Mouse (Mus musculus) intestine, embryonic 14.5 days (tissue): Measurements from ENCODE around the gene Rpl35. TPM values are rescaled to one million over a fixed set of nuclear protein-coding genes. Genes with fewer than 3 reads are reported as not detected.

Experiments used
- ATAC-seq: fragments of 200-750 bp; cut with Nextera tagmentation; replicated peaks from 2 replicates; pipeline ENCODE4 v1.8.0; 2017; ENCODE audit warnings: low read depth, moderate number of reproducible peaks, moderate TSS enrichment, moderate library complexity; ENCODE audit not compliant: low FRiP score, low TSS enrichment
- DNase-seq: peaks from one replicate; pipeline ENCODE4 v3.0.0-alpha.2; 2018; ENCODE audit warnings: low spot score
- H3K27ac ChIP-seq: fragments of 300-500 bp; sonication (generic); 2 replicates; pipeline ENCODE4 v1.5.1; 2014; ENCODE audit warnings: low read depth, mild to moderate bottlenecking, control low read depth
- H3K27me3 ChIP-seq: fragments of 300-500 bp; sonication (generic); replicated peaks from 2 replicates; pipeline ENCODE4 v1.6.1; 2014; ENCODE audit warnings: low read length, control low read depth; ENCODE audit not compliant: control insufficient read depth, insufficient read depth
- H3K36me3 ChIP-seq: fragments of 300-500 bp; sonication (generic); 2 replicates; pipeline ENCODE4 v1.6.1; 2014; ENCODE audit warnings: low read length, control low read depth; ENCODE audit not compliant: control insufficient read depth, insufficient read depth
- H3K4me1 ChIP-seq: fragments of 300-500 bp; sonication (generic); replicated peaks from 2 replicates; pipeline ENCODE4 v1.6.1; 2014; ENCODE audit warnings: low read length, control low read depth, mixed read lengths; ENCODE audit not compliant: control insufficient read depth, insufficient read depth
- H3K4me2 ChIP-seq: fragments of 300-500 bp; sonication (generic); 2 replicates; pipeline ENCODE4 v1.6.1; 2014; ENCODE audit warnings: low read length
- H3K4me3 ChIP-seq: fragments of 300-500 bp; sonication (generic); 2 replicates; pipeline ENCODE4 v1.5.1; 2014; ENCODE audit warnings: low read depth, low read length, control low read depth, mixed read lengths
- H3K9ac ChIP-seq: fragments of 300-500 bp; sonication (generic); 2 replicates; pipeline ENCODE4 v1.6.1; 2014; ENCODE audit warnings: mild to moderate bottlenecking, low read length
- H3K9me3 ChIP-seq: fragments of 300-500 bp; sonication (generic); 2 replicates; pipeline ENCODE4 v1.6.1; 2016; ENCODE audit warnings: low read length, control low read depth; ENCODE audit not compliant: control insufficient read depth
- WGBS: fragments of 180-500 bp; shearing (Covaris S2); extraction: QIAGEN DNeasy Blood & Tissue Kit; methylation state at CpG from one replicate; pipeline ENCODE4 v1.1.7; 2014; 5-methylcytosine and 5-hydroxymethylcytosine counted together
- polyA plus RNA-seq: library from polyadenylated mRNA; unstranded; fragments of >200 nt; fragmentation: Nextera tagmentation; extraction: Ambion mirVana; gene quantifications from 2 replicates; pipeline ENCODE4 v1.2.1, GENCODE M21; 2014

Rpl35 gene
- polyA plus RNA-seq, 1 experiment from 2014 or later = 1,154 TPM

DNA sequence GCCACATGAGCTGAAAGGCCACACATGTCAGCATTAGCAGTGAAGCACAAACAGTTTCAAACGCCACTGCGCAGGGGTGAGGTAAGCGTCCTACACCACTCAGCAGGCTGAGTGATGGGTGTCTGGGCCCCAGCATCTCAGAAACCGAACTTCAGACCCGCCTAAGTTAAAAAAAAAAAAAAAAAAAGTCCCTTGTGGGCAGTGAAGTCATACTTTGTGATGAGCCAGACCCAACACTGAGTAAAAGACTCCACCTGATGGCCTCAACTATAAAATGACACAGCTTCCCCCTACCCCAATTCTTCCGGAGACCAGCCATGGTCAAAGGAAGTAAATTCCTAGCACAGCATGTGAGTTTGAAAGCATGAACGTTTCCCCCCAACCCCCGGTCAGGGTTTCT, 2.3 kb downstream of the Rpl35 start:
- peak overlapping the region; percentile 13; the same call in 1 of the 2 replicates for H3K9ac ChIP-seq
- H3K4me1 ChIP-seq = peaks cover 24% of the 10 kb centered on the region

DNA sequence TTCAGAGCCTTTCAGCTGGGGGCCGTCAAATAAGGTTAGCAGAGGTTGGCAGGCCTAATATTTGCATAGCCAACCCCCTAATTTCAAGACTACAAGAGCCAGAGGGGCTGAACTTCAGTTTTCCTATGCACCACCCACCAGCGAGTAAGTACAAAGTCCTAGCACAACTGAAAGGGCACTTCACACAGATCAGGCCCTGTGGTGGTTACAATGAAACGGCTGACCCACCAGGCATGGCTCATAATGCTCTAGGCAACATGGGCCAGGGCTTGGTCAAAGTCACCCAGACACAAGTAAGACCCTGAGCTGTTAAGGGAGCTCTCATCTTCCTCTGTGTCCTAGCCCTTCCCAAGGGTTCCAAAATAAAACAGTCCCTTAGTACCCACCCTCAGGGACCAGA, 3.6 kb downstream of the Rpl35 start:
- Histone ChIP-seq H3K4me2 (no peak overlapping the region), H3K36me3 (peaks cover 46% of the 10 kb centered on the region), H3K27me3 (no peaks in the 10 kb centered on the region), H3K4me1 (peaks cover 20% of the 10 kb centered on the region), H3K4me3 (no peak overlapping the region), H3K27ac (no peak overlapping the region), H3K9ac (no peak overlapping the region), H3K9me3 (no peaks in the 10 kb centered on the region)
- DNase-seq (no peak), ATAC-seq (no peak)
- WGBS = 77% methylated on average over 3 of the region's 3 CpGs

More for the DNA sequence above, 2.3 kb downstream of the Rpl35 start:
- no peak for DNase-seq
- H3K4me3 ChIP-seq = no peak overlapping the region
- H3K27ac ChIP-seq = no peak overlapping the region
- H3K4me2 ChIP-seq = peak overlapping the region; percentile 97
- no peak for ATAC-seq
- no peaks in the 10 kb centered on the region for H3K27me3 ChIP-seq
- WGBS = 68% methylated on average over 8 of the region's 8 CpGs
- H3K9me3 ChIP-seq = no peaks in the 10 kb centered on the region
- H3K36me3 ChIP-seq = peaks cover 46% of the 10 kb centered on the region

DNA sequence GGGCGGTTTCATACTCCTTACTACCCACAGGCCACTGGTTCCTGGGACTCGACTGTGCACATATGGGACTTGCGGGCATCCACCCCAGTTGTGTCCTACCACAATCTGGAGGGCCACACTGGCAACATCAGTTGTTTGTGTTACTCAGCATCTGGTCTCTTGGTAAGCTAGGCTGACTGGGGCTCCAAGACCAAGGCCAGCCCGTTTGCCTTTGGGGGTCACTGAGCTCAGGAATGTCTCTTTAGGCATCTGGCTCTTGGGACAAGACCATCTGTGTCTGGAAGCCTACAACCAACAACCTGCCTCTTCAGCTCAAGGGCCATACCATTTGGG, 4.9 kb downstream of the Rpl35 start:
- H3K4me1 ChIP-seq = peaks cover 16% of the 10 kb centered on the region
- H3K4me3 ChIP-seq = no peak overlapping the region
- no peaks in the 10 kb centered on the region for H3K9me3 ChIP-seq
- H3K27ac ChIP-seq = no peak overlapping the region
- DNase-seq = no peak
- no peak overlapping the region for H3K4me2 ChIP-seq
- H3K36me3 ChIP-seq = peaks cover 46% of the 10 kb centered on the region
- no peaks in the 10 kb centered on the region for H3K27me3 ChIP-seq
- WGBS = 83% methylated on average over 4 of the region's 4 CpGs
- H3K9ac ChIP-seq = no peak overlapping the region
- no peak for ATAC-seq

DNA sequence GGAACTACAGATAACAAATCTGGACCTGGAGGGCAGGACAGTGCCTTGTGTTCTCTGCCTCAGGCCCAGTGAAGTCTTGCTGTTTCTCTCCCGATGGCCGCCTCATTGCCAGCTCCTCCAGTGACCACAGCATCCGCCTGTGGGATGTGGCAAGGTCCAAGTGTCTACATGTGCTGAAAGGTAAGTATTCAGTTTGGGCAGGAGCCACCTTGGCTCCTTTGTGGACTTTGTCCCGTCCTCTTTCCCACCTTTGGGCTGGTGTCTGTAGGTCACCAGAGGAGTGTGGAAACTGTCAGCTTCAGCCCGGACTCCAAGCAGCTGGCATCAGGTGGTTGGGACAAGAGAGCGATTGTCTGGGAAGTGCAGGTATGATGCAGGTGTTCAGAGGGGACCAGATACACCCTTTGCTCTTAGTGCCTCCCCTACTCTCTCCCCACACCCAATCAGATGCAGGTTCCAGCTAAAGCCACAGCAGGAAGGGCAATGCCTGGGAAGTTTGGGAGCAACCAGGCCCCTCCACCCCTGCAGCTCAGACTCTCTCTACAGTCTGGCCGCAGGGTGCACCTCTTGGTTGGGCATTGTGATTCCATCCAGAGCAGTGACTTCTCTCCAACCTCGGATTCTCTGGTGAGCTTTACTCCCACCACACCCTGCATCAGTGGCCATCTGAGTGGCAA, 5.4 kb downstream of the Rpl35 start:
- no peak for ATAC-seq
- Histone ChIP-seq H3K4me2 (no peak overlapping the region), H3K27ac (no peak overlapping the region), H3K4me3 (no peak overlapping the region), H3K9me3 (no peaks in the 10 kb centered on the region), H3K4me1 (peaks cover 16% of the 10 kb centered on the region), H3K9ac (no peak overlapping the region), H3K36me3 (peaks cover 46% of the 10 kb centered on the region), H3K27me3 (no peaks in the 10 kb centered on the region)
- DNase-seq = no peak
- 67% methylated on average over 8 of the region's 8 CpGs for WGBS

DNA sequence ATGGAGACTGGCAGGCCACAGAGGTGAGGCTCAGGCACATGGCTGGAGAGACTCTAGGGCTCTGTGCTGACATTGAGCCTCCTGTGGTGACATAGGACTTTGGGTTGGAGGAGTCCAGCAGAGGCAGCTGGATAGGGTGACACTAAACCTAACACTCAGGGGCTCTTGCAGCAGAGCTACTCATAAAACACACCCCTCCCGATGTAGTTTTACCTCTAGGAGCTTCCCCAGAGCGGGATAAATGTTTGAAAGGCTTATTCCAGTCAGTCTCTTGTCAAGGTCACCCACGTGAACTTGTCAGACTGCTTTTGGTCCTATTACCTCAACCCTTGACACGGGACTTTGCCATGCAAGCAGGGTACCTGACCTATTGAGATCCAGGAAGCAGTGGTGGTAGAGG, 6.0 kb downstream of the Rpl35 start:
- H3K4me1 ChIP-seq = peaks cover 16% of the 10 kb centered on the region
- DNase-seq = no peak

DNA sequence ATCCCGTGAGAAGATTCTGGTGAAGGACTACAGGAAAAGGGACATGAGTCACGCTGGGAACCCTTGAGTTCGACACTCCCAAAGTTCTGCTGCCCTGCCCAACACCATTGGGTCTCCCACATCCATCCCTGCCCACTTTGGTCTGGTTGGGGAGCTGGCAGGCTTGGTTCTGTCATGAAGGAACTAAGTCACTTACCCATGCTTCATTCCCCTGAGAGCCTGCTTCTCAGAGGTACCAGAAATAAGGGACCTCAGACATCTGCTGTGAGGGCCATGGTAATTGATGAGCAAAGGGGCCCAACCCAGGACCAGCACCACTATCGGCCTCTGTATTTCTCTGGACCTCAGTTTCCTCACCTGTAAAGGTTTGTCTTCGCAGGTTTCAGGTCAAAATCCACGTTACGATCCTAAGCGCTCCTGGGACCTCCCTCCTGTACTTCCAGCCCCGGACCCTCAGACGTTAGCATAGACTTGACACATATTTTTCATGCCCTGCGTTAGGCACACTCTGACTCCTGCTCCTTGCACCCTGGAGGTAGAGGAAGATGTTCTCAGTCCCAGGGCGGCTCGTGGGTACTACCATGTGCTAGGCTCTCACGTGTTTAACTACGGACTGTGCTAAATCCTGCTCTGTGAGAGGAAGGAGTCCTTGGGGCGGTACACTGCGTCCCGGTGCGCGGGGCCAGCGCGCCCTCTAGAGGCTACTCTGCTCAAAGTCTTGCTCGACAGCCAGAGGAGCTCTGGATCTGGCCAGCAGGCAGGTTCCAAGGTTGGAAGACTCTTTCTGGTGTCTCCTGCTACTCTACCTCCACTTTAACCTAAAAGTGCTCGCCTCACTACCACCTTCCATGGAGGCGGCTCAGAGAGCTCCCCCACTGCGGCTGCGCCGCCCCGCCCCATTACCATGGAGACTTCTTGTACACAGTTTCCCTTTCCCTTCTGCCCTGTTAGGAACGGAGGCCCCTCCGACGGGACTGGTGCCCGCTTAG, 7.7 kb downstream of the Rpl35 start, which contains the start of gene Wdr38:
Wdr38 (plus strand) TSS at position 91 of the 989 bp plus-strand sequence.
- Histone ChIP-seq H3K36me3 (peaks cover 32% of the 10 kb centered on the region), H3K27me3 (no peaks in the 10 kb centered on the region), H3K4me1 (peaks cover 4% of the 10 kb centered on the region), H3K9me3 (no peaks in the 10 kb centered on the region), H3K4me3 (peak within 1 kb of the TSS; percentile 41), H3K27ac (no peak within 1 kb of the TSS), H3K4me2 (peak within 1 kb of the TSS; percentile 63), H3K9ac (peak within 1 kb of the TSS; percentile 39)
- DNase-seq = peak; percentile 94
- peak; percentile 89 for ATAC-seq
- WGBS = 14% methylated on average over 33 of the region's 33 CpGs

More for the DNA sequence above, 6.0 kb downstream of the Rpl35 start:
- ATAC-seq = no peak
- Histone ChIP-seq H3K36me3 (peaks cover 46% of the 10 kb centered on the region), H3K27me3 (no peaks in the 10 kb centered on the region), H3K4me3 (no peak overlapping the region), H3K9ac (no peak overlapping the region), H3K4me2 (no peak overlapping the region), H3K27ac (no peak overlapping the region), H3K9me3 (no peaks in the 10 kb centered on the region)
- 53% methylated on average over 4 of the region's 4 CpGs for WGBS

DNA sequence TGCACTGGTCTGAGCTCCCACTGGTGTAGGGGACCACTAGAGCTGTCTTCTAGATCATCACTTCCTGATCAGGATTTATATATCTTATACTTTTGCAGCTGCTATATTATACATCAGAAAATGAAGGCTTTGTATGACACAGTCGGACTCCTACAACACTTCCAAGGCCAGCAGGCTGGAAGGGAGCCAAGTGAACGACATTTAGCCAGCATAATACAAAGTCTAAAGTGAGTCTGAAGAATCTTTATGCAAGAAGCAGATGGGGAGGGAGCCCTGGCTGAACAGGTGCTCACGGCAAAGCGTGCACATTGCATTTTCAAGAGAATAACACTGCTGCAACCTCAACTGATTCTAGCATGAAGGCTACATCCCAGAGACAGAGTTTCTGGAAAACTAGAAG, 13.0 kb downstream of the Rpl35 start:
- WGBS = 51% methylated on average over 4 of the region's 4 CpGs
- no peak for DNase-seq

DNA sequence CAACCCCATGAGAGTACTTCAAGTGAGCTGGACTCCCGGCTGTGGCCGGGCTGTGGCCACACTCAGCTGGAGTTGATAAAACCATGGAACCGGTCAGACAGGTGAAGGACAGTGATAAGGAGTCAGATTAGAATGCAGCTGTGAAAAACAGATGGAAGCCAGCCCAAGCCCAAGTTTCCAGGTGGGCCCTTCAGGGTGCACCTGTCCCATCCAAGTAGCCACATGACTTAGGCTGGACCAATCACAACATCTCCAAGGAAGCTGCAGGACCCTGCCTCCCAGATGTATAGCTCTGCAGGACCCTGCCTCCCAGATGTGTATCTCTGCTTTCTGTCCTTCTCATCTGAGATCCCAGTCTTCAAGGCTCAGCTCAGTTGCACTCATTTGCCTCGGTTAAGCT, 13.4 kb downstream of the Rpl35 start:
- no peak overlapping the region for H3K4me2 ChIP-seq
- peak; percentile 20; the same call in 1 of the 2 replicates for ATAC-seq
- H3K9me3 ChIP-seq = no peaks in the 10 kb centered on the region

More for the DNA sequence above, 13.0 kb downstream of the Rpl35 start:
- no peak overlapping the region for H3K9ac ChIP-seq
- H3K4me2 ChIP-seq = no peak overlapping the region
- H3K27me3 ChIP-seq = no peaks in the 10 kb centered on the region
- 0 out of 2 replicates have a peak, but pooled peaks cover 4% of the 10 kb centered on the region for H3K4me1 ChIP-seq
- no peak overlapping the region for H3K27ac ChIP-seq
- no peaks in the 10 kb centered on the region for H3K9me3 ChIP-seq
- no peaks in the 10 kb centered on the region for H3K36me3 ChIP-seq
- ATAC-seq = no peak
- H3K4me3 ChIP-seq = no peak overlapping the region

More for the DNA sequence above, 13.4 kb downstream of the Rpl35 start:
- H3K4me3 ChIP-seq = no peak overlapping the region
- H3K9ac ChIP-seq = no peak overlapping the region
- no peaks in the 10 kb centered on the region for H3K27me3 ChIP-seq
- H3K36me3 ChIP-seq = no peaks in the 10 kb centered on the region
- H3K27ac ChIP-seq = no peak overlapping the region
- DNase-seq = no peak
- H3K4me1 ChIP-seq = 0 out of 2 replicates have a peak, but pooled peaks cover 4% of the 10 kb centered on the region
- WGBS = 46% methylated on average over 4 of the region's 4 CpGs
